Mouse (Mus musculus): ENCODE measurements at regions not wholly inside any gene's neighbourhood (a gene's known extent, or its start where the extent isn't known, plus 50 kb on each side); places are given as distances from the start of the nearest gene placed in this dataset.

DNA sequence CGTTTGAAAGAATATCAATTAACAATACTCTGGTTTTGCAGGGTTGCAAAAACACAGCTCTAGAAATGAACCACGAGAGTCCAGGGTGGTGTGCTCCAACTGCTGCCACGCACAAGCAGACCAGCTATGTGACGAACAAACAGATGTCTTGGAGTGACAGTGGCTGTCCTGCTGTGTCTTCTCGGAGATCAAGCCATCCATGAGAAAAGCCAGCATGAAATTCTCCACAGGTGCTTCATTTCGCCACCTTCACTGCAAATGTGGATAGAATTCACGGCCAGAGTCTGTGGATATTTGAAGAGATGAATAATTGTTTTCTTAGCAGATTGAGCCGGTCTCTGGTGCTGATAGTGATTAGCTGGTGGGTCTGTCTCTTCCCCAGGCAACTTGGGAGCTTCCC is 246.3 kb upstream of the Daam1 start:
- Histone ChIP-seq H3K4me3 (ENCODE audit: control insufficient read depth, insufficient read depth, low read length) (no peak overlapping the region), H3K36me3 (ENCODE audit: control insufficient read depth, insufficient read depth, low read length) (no peaks in the 10 kb centered on the region), H3K27ac (ENCODE audit: control insufficient read depth, insufficient read depth, low read length) (no peak overlapping the region), H3K27me3 (ENCODE audit: control insufficient read depth, insufficient read depth, low read length) (no peaks in the 10 kb centered on the region), H3K4me1 (replicated peaks; ENCODE audit: control insufficient read depth, insufficient read depth, low read length) (no peaks in the 10 kb centered on the region)
- TF ChIP-seq POLR2A (IDR thresholded peaks at IDR 0.05; ENCODE audit: control insufficient read depth, extremely low read depth, insufficient read depth, low read length, poor library complexity) (no peak), CTCF (IDR thresholded peaks at IDR 0.05; ENCODE audit: borderline replicate concordance, control insufficient read depth, extremely low read depth, insufficient read depth, low read length, poor library complexity) (no peak)
- no peak for DNase-seq
- 86% methylated on average over 8 of the region's 8 CpGs for WGBS

- no peak for DNase-seq
- Histone ChIP-seq H3K27ac (ENCODE audit: control insufficient read depth, insufficient read depth, low read length) (no peak overlapping the region), H3K4me3 (ENCODE audit: control insufficient read depth, insufficient read depth, low read length) (no peak overlapping the region), H3K4me1 (replicated peaks; ENCODE audit: control insufficient read depth, insufficient read depth, low read length) (no peaks in the 10 kb centered on the region), H3K36me3 (ENCODE audit: control insufficient read depth, insufficient read depth, low read length) (no peaks in the 10 kb centered on the region), H3K27me3 (ENCODE audit: control insufficient read depth, insufficient read depth, low read length) (no peaks in the 10 kb centered on the region)
- 92% methylated on average over 9 of the region's 9 CpGs for WGBS
- TF ChIP-seq CTCF (IDR thresholded peaks at IDR 0.05; ENCODE audit: borderline replicate concordance, control insufficient read depth, extremely low read depth, insufficient read depth, low read length, poor library complexity) (no peak), POLR2A (IDR thresholded peaks at IDR 0.05; ENCODE audit: control insufficient read depth, extremely low read depth, insufficient read depth, low read length, poor library complexity) (no peak)
Measured at GRCm38 (mm10) chr12:71598641-71599040, 232.2 kb upstream of the Daam1 start.

DNA sequence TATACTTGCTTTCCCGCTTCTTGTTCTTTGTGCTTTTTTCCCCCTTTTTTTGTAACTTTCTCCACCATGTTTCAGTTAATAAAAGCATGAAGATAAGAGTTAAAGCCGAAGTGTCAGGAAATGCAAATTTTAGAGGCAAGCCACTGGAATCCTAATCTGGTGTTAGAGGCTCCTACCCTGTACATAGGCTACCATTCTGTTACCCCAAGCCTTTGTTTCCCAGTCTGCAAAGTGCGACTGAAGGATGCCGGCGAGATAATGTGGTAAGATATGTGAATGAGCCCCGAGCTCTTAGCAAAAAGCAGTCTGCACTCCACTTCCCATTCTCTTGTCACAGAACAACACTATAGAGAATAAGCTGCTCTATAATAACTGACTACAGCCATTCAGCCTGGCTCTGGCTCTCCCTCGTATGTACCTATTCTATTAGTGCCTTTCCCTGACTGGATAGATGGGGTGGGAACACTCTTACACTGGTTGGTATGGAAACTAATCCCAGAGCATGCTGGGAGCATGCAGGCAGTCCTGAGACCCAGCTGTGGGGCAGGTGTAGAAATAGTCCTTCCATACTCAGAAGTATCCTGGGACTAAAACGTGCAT is 229.7 kb upstream of the Daam1 start:
- WGBS, result 81% methylated on average over 8 of the region's 8 CpGs
- no peak overlapping the region for H3K4me3 ChIP-seq (ENCODE audit: control insufficient read depth, insufficient read depth, low read length)
- no peaks in the 10 kb centered on the region for H3K27me3 ChIP-seq (ENCODE audit: control insufficient read depth, insufficient read depth, low read length)
- DNase-seq, result no peak
- TF ChIP-seq POLR2A (IDR thresholded peaks at IDR 0.05; ENCODE audit: control insufficient read depth, extremely low read depth, insufficient read depth, low read length, poor library complexity) (no peak), CTCF (IDR thresholded peaks at IDR 0.05; ENCODE audit: borderline replicate concordance, control insufficient read depth, extremely low read depth, insufficient read depth, low read length, poor library complexity) (no peak)
- H3K4me1 ChIP-seq (replicated peaks; ENCODE audit: control insufficient read depth, insufficient read depth, low read length), result no peaks in the 10 kb centered on the region
- H3K27ac ChIP-seq (ENCODE audit: control insufficient read depth, insufficient read depth, low read length), result no peak overlapping the region
- H3K36me3 ChIP-seq (ENCODE audit: control insufficient read depth, insufficient read depth, low read length), result no peaks in the 10 kb centered on the region

GRCm38 (mm10) chr12:71603136-71603535 is 227.7 kb upstream of the Daam1 start:
- Histone ChIP-seq H3K4me1 (replicated peaks; ENCODE audit: control insufficient read depth, insufficient read depth, low read length) (no peaks in the 10 kb centered on the region), H3K36me3 (ENCODE audit: control insufficient read depth, insufficient read depth, low read length) (no peaks in the 10 kb centered on the region), H3K4me3 (ENCODE audit: control insufficient read depth, insufficient read depth, low read length) (no peak overlapping the region), H3K27me3 (ENCODE audit: control insufficient read depth, insufficient read depth, low read length) (no peaks in the 10 kb centered on the region), H3K27ac (ENCODE audit: control insufficient read depth, insufficient read depth, low read length) (no peak overlapping the region)
- TF ChIP-seq CTCF (IDR thresholded peaks at IDR 0.05; ENCODE audit: borderline replicate concordance, control insufficient read depth, extremely low read depth, insufficient read depth, low read length, poor library complexity), result no peak
- no peak for TF ChIP-seq POLR2A (IDR thresholded peaks at IDR 0.05; ENCODE audit: control insufficient read depth, extremely low read depth, insufficient read depth, low read length, poor library complexity)
- 93% methylated on average over 10 of the region's 10 CpGs for WGBS
- DNase-seq, result no peak

- Histone ChIP-seq H3K27ac (ENCODE audit: control insufficient read depth, insufficient read depth, low read length) (no peak overlapping the region), H3K4me3 (ENCODE audit: control insufficient read depth, insufficient read depth, low read length) (no peak overlapping the region), H3K27me3 (ENCODE audit: control insufficient read depth, insufficient read depth, low read length) (no peaks in the 10 kb centered on the region), H3K36me3 (ENCODE audit: control insufficient read depth, insufficient read depth, low read length) (no peaks in the 10 kb centered on the region), H3K4me1 (replicated peaks; ENCODE audit: control insufficient read depth, insufficient read depth, low read length) (no peaks in the 10 kb centered on the region)
- no peak for DNase-seq
- 72% methylated on average over 3 of the region's 3 CpGs for WGBS
- TF ChIP-seq CTCF (IDR thresholded peaks at IDR 0.05; ENCODE audit: borderline replicate concordance, control insufficient read depth, extremely low read depth, insufficient read depth, low read length, poor library complexity) (no peak), POLR2A (IDR thresholded peaks at IDR 0.05; ENCODE audit: control insufficient read depth, extremely low read depth, insufficient read depth, low read length, poor library complexity) (no peak)
Measured at GRCm38 (mm10) chr12:71606366-71606765, 224.5 kb upstream of the Daam1 start.

GRCm38 (mm10) chr12:71607966-71608365 is 222.9 kb upstream of the Daam1 start:
- H3K4me3 ChIP-seq (ENCODE audit: control insufficient read depth, insufficient read depth, low read length), result no peak overlapping the region
- H3K27me3 ChIP-seq (ENCODE audit: control insufficient read depth, insufficient read depth, low read length), result no peaks in the 10 kb centered on the region
- no peaks in the 10 kb centered on the region for H3K36me3 ChIP-seq (ENCODE audit: control insufficient read depth, insufficient read depth, low read length)
- no peak for DNase-seq
- no peak overlapping the region for H3K27ac ChIP-seq (ENCODE audit: control insufficient read depth, insufficient read depth, low read length)
- no peaks in the 10 kb centered on the region for H3K4me1 ChIP-seq (replicated peaks; ENCODE audit: control insufficient read depth, insufficient read depth, low read length)
- TF ChIP-seq POLR2A (IDR thresholded peaks at IDR 0.05; ENCODE audit: control insufficient read depth, extremely low read depth, insufficient read depth, low read length, poor library complexity) (no peak), CTCF (IDR thresholded peaks at IDR 0.05; ENCODE audit: borderline replicate concordance, control insufficient read depth, extremely low read depth, insufficient read depth, low read length, poor library complexity) (no peak)
- WGBS, result 93% methylated on average over 4 of the region's 4 CpGs

- H3K27ac ChIP-seq (ENCODE audit: control insufficient read depth, insufficient read depth, low read length), result no peak overlapping the region
- TF ChIP-seq POLR2A (IDR thresholded peaks at IDR 0.05; ENCODE audit: control insufficient read depth, extremely low read depth, insufficient read depth, low read length, poor library complexity) (no peak), CTCF (IDR thresholded peaks at IDR 0.05; ENCODE audit: borderline replicate concordance, control insufficient read depth, extremely low read depth, insufficient read depth, low read length, poor library complexity) (no peak)
- no peak overlapping the region for H3K4me3 ChIP-seq (ENCODE audit: control insufficient read depth, insufficient read depth, low read length)
- H3K4me1 ChIP-seq (replicated peaks; ENCODE audit: control insufficient read depth, insufficient read depth, low read length), result no peaks in the 10 kb centered on the region
- H3K27me3 ChIP-seq (ENCODE audit: control insufficient read depth, insufficient read depth, low read length), result no peaks in the 10 kb centered on the region
- no peaks in the 10 kb centered on the region for H3K36me3 ChIP-seq (ENCODE audit: control insufficient read depth, insufficient read depth, low read length)
- DNase-seq, result no peak
- WGBS, result 84% methylated on average over 8 of the region's 8 CpGs
Measured at GRCm38 (mm10) chr12:71613326-71613725, 217.6 kb upstream of the Daam1 start.
